Mouse (Mus musculus) liver, embryonic 11.5 days (tissue): ENCODE measurements around the gene Nup107. TPM values are rescaled to one million over a fixed set of nuclear protein-coding genes. Genes with fewer than 3 reads are reported as not detected.

Experiments
- ATAC-seq: fragments of 200-750 bp; cut with Nextera tagmentation; replicated peaks from 2 replicates; pipeline ENCODE4 v1.8.0; 2017; ENCODE audit warnings: moderate number of reproducible peaks, mild to moderate bottlenecking, moderate TSS enrichment, moderate library complexity; ENCODE audit not compliant: low FRiP score
- DNase-seq: peaks from one replicate; pipeline ENCODE4 v3.0.0-alpha.2; 2017; ENCODE audit warnings: low spot score
- H3K27ac ChIP-seq: fragments of 300-500 bp; sonication (generic); 2 replicates; pipeline ENCODE4 v1.5.1; 2014; ENCODE audit warnings: mild to moderate bottlenecking, low read depth, low read length, control low read depth
- H3K27me3 ChIP-seq: fragments of 300-500 bp; sonication (generic); replicated peaks from 2 replicates; pipeline ENCODE4 v1.6.1; 2014; ENCODE audit warnings: low read length, mixed read lengths; ENCODE audit not compliant: control insufficient read depth, insufficient read depth
- H3K36me3 ChIP-seq: fragments of 300-500 bp; sonication (generic); 2 replicates; pipeline ENCODE4 v1.6.1; 2014; ENCODE audit warnings: mild to moderate bottlenecking, low read length, moderate library complexity, mixed read lengths; ENCODE audit not compliant: control insufficient read depth, insufficient read depth
- H3K4me1 ChIP-seq: fragments of 300-500 bp; sonication (generic); replicated peaks from 2 replicates; pipeline ENCODE4 v1.6.1; 2014; ENCODE audit warnings: low read length, mixed read lengths; ENCODE audit not compliant: control insufficient read depth, insufficient read depth
- H3K4me2 ChIP-seq: fragments of 300-500 bp; sonication (generic); 2 replicates; pipeline ENCODE4 v1.6.1; 2014; ENCODE audit warnings: mild to moderate bottlenecking, control low read depth, moderate library complexity
- H3K4me3 ChIP-seq: fragments of 300-500 bp; sonication (generic); 2 replicates; pipeline ENCODE4 v1.5.1; 2014; ENCODE audit warnings: low read depth, low read length, control low read depth
- H3K9ac ChIP-seq: fragments of 300-500 bp; sonication (generic); 2 replicates; pipeline ENCODE4 v1.6.1; 2014; ENCODE audit warnings: low read depth, low read length, control low read depth
- H3K9me3 ChIP-seq: fragments of 300-500 bp; sonication (generic); 2 replicates; pipeline ENCODE4 v1.6.1; 2016; ENCODE audit warnings: low read length, inconsistent platforms, mixed read lengths; ENCODE audit not compliant: control insufficient read depth
- WGBS: fragments of 180-500 bp; shearing (Covaris S2); extraction: QIAGEN DNeasy Blood & Tissue Kit; methylation state at CpG from one replicate; pipeline ENCODE4 v1.1.7; 2014; 5-methylcytosine and 5-hydroxymethylcytosine counted together
- polyA plus RNA-seq: library from polyadenylated mRNA; unstranded; fragments of >200 nt; fragmentation: Nextera tagmentation; extraction: Ambion mirVana; gene quantifications from 2 replicates; pipeline ENCODE4 v1.2.1, GENCODE M21; 2014

The Nup107 gene
- polyA plus RNA-seq, 1 experiment from 2014 or later = 102 TPM

- Histone ChIP-seq H3K9me3 (no peaks in the 10 kb centered on the region), H3K36me3 (peaks cover 57% of the 10 kb centered on the region), H3K9ac (no peak overlapping the region), H3K27ac (no peak overlapping the region), H3K4me3 (no peak overlapping the region), H3K4me2 (no peak overlapping the region), H3K27me3 (no peaks in the 10 kb centered on the region), H3K4me1 (no peaks in the 10 kb centered on the region)
- WGBS = 93% methylated on average over 12 of the region's 12 CpGs
- ATAC-seq = no peak
- DNase-seq = no peak
These were observed 14.1 kb downstream of the Nup107 start for GRCm38 (mm10) chr10:117778328-117778910.

- no peaks in the 10 kb centered on the region for H3K27me3 ChIP-seq
- H3K27ac ChIP-seq = no peak overlapping the region
- H3K36me3 ChIP-seq = peaks cover 61% of the 10 kb centered on the region
- no peaks in the 10 kb centered on the region for H3K4me1 ChIP-seq
- H3K4me3 ChIP-seq = no peak overlapping the region
- H3K4me2 ChIP-seq = no peak overlapping the region
- 94% methylated on average over 17 of the region's 17 CpGs for WGBS
- ATAC-seq (no peak), DNase-seq (no peak)
- H3K9me3 ChIP-seq = no peaks in the 10 kb centered on the region
- no peak overlapping the region for H3K9ac ChIP-seq
These were observed 14.8 kb downstream of the Nup107 start for GRCm38 (mm10) chr10:117777501-117778327.

GRCm38 (mm10) chr10:117777103-117777470 is 15.4 kb downstream of the Nup107 start:
- DNase-seq = no peak
- Histone ChIP-seq H3K9me3 (no peaks in the 10 kb centered on the region), H3K36me3 (peaks cover 64% of the 10 kb centered on the region), H3K9ac (no peak overlapping the region), H3K27ac (no peak overlapping the region), H3K4me1 (no peaks in the 10 kb centered on the region), H3K27me3 (no peaks in the 10 kb centered on the region), H3K4me2 (no peak overlapping the region), H3K4me3 (no peak overlapping the region)
- WGBS = 93% methylated on average over 3 of the region's 3 CpGs
- ATAC-seq = no peak

GRCm38 (mm10) chr10:117776281-117777102 is 16.0 kb downstream of the Nup107 start:
- WGBS = 85% methylated on average over 12 of the region's 12 CpGs
- Histone ChIP-seq H3K9me3 (no peaks in the 10 kb centered on the region), H3K4me3 (no peak overlapping the region), H3K27me3 (no peaks in the 10 kb centered on the region), H3K9ac (no peak overlapping the region), H3K4me1 (no peaks in the 10 kb centered on the region), H3K36me3 (peaks cover 62% of the 10 kb centered on the region), H3K4me2 (no peak overlapping the region), H3K27ac (no peak overlapping the region)
- DNase-seq (no peak), ATAC-seq (no peak)

- 86% methylated on average over 6 of the region's 6 CpGs for WGBS
- DNase-seq (no peak), ATAC-seq (0 out of 2 replicates have a peak, but pooled peaks have one; percentile 29)
- Histone ChIP-seq H3K36me3 (peaks cover 60% of the 10 kb centered on the region), H3K4me3 (no peak overlapping the region), H3K27ac (no peak overlapping the region), H3K27me3 (no peaks in the 10 kb centered on the region), H3K4me2 (no peak overlapping the region), H3K4me1 (no peaks in the 10 kb centered on the region), H3K9ac (no peak overlapping the region), H3K9me3 (no peaks in the 10 kb centered on the region)
These were observed 16.9 kb downstream of the Nup107 start for GRCm38 (mm10) chr10:117775401-117776144.

GRCm38 (mm10) chr10:117774817-117775120 is 17.7 kb downstream of the Nup107 start:
- no peak overlapping the region for H3K9ac ChIP-seq
- DNase-seq (no peak), ATAC-seq (no peak)
- H3K36me3 ChIP-seq = peaks cover 63% of the 10 kb centered on the region
- WGBS = 97% methylated on average over 1 of the region's 1 CpGs
- H3K4me1 ChIP-seq = no peaks in the 10 kb centered on the region
- H3K4me2 ChIP-seq = no peak overlapping the region
- no peak overlapping the region for H3K27ac ChIP-seq
- H3K9me3 ChIP-seq = no peaks in the 10 kb centered on the region
- no peaks in the 10 kb centered on the region for H3K27me3 ChIP-seq
- H3K4me3 ChIP-seq = no peak overlapping the region

GRCm38 (mm10) chr10:117774011-117774816 is 18.3 kb downstream of the Nup107 start:
- Histone ChIP-seq H3K27me3 (no peaks in the 10 kb centered on the region), H3K27ac (no peak overlapping the region), H3K9me3 (no peaks in the 10 kb centered on the region), H3K36me3 (peaks cover 63% of the 10 kb centered on the region), H3K4me3 (no peak overlapping the region), H3K9ac (no peak overlapping the region), H3K4me2 (no peak overlapping the region), H3K4me1 (no peaks in the 10 kb centered on the region)
- DNase-seq (no peak), ATAC-seq (no peak)
- 94% methylated on average over 22 of the region's 22 CpGs for WGBS
